Mouse (Mus musculus): ENCODE data around the gene Ptpn13.

DNA sequence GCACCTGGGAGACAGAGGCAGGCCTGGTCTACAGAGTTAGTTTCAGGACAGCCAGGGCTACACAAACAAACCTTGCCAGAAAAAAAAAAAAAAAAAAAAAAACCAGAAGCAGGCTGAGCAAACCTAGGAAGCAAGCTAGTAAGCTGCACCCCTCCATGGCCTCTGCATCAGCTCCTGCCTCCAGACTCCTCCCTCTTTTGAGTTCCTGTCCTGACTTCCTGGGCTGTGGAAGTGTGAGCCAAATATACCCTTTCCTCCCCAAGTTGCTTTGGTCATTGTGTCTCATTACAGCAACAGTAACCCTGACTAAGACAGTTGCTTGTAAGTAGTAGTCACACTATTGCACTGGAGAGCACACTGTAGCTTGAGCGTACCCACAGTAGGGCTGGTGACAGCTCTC is 219.2 kb downstream of the Ptpn13 start:
- TF ChIP-seq POLR2A (IDR thresholded peaks at IDR 0.05; ENCODE audit: borderline replicate concordance, low read depth, low read length) = no peak
- no peak for TF ChIP-seq CTCF (IDR thresholded peaks at IDR 0.05; ENCODE audit: low read depth, low read length)

Data from bone marrow macrophage, adult 2 months (primary cell).